Comparison of ENCODE assay signal across 20 mouse cellular contexts in the genomic region with DNA sequence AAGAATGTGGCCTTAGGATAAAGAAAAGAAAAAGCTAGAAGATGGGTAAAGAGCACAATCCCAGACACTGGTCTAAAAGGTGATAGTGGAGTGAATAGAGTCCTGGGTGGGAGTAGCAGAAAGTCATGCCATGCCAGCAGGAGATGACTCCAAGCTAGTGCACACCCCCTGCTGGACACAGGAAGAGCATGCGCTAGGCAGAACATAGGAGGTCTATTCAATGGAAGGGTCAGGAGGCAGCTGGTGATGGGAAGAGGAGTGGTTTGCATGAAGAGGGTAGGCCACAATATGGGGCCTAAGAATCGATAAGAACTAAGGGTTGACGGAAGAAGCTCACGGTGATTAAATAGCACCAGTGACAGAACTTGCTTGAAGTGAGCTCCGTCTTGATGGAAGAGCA.
A peak's percentile ranks its signal among the peaks of the same experiment; 100 is the strongest.
DNase-seq lines count a peak whose midpoint lies in the region; ATAC-seq and TF ChIP-seq lines count a peak whose summit lies in the region.
"Had no signal": no experiment of that assay in that cellular context is flagged by ENCODE, and none has a peak within 500 bp of the region (broad histone marks: within the 10 kb centered on the region; RNA-seq: fewer than 3 reads in every experiment).

No protein-coding gene starts in this region.

- H3K27ac ChIP-seq in bone marrow, adult 2 months (ENCODE audit: control insufficient read depth, insufficient read depth, low read depth, low read length, poor library complexity): no peak overlapping the region
- H3K27ac ChIP-seq: heart, embryonic 13.5 days; hindbrain, postnatal 0 days; liver, embryonic 13.5 days; midbrain, embryonic 13.5 days had no signal

- no peak for ATAC-seq in CD4-positive, CD25-positive, alpha-beta regulatory T cell, adult 4 months
- ATAC-seq: forebrain, embryonic 14.5 days; hindbrain, postnatal 0 days; midbrain, embryonic 13.5 days had no signal

- no peak for TF ChIP-seq POLR2A in lung, adult 2 months (IDR thresholded peaks at IDR 0.05; ENCODE audit: borderline replicate concordance, extremely low read depth, low read depth, low read length)
- TF ChIP-seq POLR2A in bone marrow, adult 2 months (IDR thresholded peaks at IDR 0.05; ENCODE audit: borderline replicate concordance, control insufficient read depth, low read depth, low read length): no peak

- no peaks in the 10 kb centered on the region for H3K4me1 ChIP-seq in lung, adult 2 months (ENCODE audit: control insufficient read depth, insufficient read depth, low read length)
- H3K4me1 ChIP-seq in bone marrow, adult 2 months (ENCODE audit: control insufficient read depth, insufficient read depth, low read length): no peaks in the 10 kb centered on the region
- H3K4me1 ChIP-seq: heart, embryonic 13.5 days; liver, embryonic 13.5 days; midbrain, embryonic 13.5 days had no signal

- peak; percentile 17; the same call in 1 of the 2 replicates for TF ChIP-seq CTCF in lung, adult 2 months (IDR thresholded peaks at IDR 0.05; ENCODE audit: insufficient read depth, low read length)
- TF ChIP-seq CTCF in bone marrow, adult 2 months (IDR thresholded peaks at IDR 0.05; ENCODE audit: control insufficient read depth, insufficient read depth, low read length): peak; percentile 44; the same call in 1 of the 2 replicates

- intact Hi-C loops in left cerebral cortex, postnatal 4 days (cut with DNase I): no loop called here

- H3K4me3 ChIP-seq in lung, adult 2 months (replicated peaks; ENCODE audit: extremely low read depth, low read depth, low read length): no peak overlapping the region
- H3K4me3 ChIP-seq in bone marrow, adult 2 months (replicated peaks; ENCODE audit: control insufficient read depth, low read depth, low read length): no peak overlapping the region
- H3K4me3 ChIP-seq: erythroblast, embryonic 14.5 days; heart, embryonic 13.5 days; liver, embryonic 13.5 days; midbrain, embryonic 13.5 days had no signal

- DNase-seq in CD4-positive, CD25-positive, alpha-beta regulatory T cell, adult 2 months (ENCODE audit: low read depth, low spot score): peak; percentile 3
- no peak for DNase-seq in lung, adult 2 months
- no peak for DNase-seq in lung, postnatal 36 days
- DNase-seq in 416B (ENCODE audit: low read depth): peak; percentile 5
- no peak for DNase-seq in left cerebral cortex, postnatal 4 days
- DNase-seq in embryo, embryonic 10 days (ENCODE audit: low spot score): no peak
- DNase-seq: adrenal gland, adult 8-10 months; cerebellum, adult 11-12 months; kidney, adult 8-10 months; kidney, postnatal 4 days; layer of hippocampus, postnatal 36 days; liver, embryonic 13.5 days; right cerebral cortex, postnatal 14 days had no signal

- WGBS in lung, adult 2 months: 93% methylated on average over 5 of the region's 5 CpGs
- WGBS in bone marrow, adult 2 months: 84% methylated on average over 5 of the region's 5 CpGs

Comparison
In these comparisons a context has a peak if more than half of its experiments do, and no peak if none do; other contexts are left out.
1. DNase-seq: peak in CD4-positive, CD25-positive, alpha-beta regulatory T cell, adult 2 months (single experiment) and 416B (single experiment); none in lung, adult 2 months (single experiment), lung, postnatal 36 days (single experiment), left cerebral cortex, postnatal 4 days (single experiment) and embryo, embryonic 10 days (single experiment).